Mouse (Mus musculus) E14TG2a.4 (cell line): ENCODE measurements around the gene Flt1.

Experiments used
- CTCF ChIP-seq: conservative IDR thresholded peaks from 2 replicates; pipeline ENCODE4 v1.5.1; 2014; ENCODE audit warnings: low read length
- POU5F1 ChIP-seq: IDR thresholded peaks from 2 replicates; pipeline ENCODE4 v1.6.1; 2014; ENCODE audit warnings: low read length, borderline replicate concordance

- TF ChIP-seq CTCF (no peak), POU5F1 (no peak)
Observed at GRCm38 (mm10) chr5:147758640-147759319, 33.0 kb upstream of the Flt1 start.
